Mouse (Mus musculus) urinary bladder, postnatal 10 days (tissue): Measurements from ENCODE around the gene Tbx15.

Experiments
- DNase-seq: peaks from one replicate; pipeline ENCODE4 v3.0.0; 2022; ENCODE audit warnings: low spot score

Tbx15 gene

DNA sequence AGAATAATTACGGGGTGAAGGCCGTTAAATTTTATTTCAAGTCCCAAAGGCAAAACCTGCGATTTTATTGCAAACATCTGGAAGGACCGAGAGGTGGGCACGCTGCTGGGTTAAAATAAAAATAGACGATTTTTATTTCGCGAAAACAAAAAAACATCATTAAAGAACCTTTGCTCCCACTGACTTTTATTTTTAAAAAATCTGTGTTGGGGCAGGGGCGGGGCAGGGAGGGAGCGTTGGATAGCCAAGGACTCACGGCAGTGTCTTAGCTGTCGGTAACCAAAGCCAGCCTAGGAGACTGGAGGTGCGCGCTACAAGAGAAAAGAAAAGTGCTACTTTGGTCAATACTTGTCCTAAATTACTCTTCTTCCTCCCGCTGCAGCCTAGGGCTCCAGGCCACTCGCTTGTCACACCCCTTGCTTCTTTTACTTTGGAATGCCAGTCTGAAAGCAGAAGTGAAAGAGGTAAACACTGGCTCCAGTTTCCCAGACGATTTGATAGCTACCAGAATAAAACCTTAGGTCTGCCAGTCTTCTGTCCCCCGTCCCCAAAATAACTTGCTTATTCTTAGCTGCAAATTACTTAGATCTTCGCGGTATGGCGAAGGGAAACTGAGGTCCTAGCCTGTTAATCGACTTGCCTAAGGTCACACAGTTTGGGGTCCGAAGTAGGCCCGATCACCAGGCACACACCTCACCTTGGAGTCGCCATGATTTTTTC lies 8.8 kb downstream of the Tbx15 start:
- no peak for DNase-seq

DNA sequence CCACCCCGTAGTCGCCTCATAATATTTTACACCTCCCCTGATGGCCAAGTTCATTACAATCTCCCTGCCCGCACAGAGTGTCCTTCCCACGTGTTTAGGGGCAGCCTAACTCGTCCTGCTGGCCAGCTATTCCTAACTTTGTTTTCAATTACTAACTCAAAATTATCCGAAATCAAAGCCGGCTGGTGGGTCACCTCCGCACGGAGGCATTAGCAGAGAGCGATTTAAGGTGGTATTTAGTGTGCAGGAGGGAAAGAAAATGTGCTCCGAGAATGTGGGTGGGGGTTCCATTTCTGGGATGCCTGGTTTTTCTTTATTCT lies 9.3 kb downstream of the Tbx15 start:
- no peak for DNase-seq

DNA sequence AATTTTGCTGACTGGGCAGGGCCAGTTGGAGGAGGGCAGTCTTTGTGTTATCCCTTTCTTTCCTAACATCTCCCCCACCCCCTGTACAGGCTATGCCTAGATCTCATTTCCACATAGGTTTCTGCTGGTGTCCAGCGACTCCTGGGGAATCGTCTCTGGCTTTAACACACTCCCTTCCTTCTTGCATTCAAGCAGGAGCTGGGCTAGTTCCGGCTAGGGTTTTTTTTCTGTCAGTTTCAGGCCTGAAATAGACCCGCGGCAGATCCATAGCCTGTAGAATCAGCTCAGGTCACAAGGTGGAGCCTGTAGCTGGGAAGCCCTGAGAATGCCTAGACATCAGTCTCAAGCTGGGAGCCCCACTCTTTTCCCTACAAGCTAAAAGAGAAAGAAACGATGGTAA lies 9.7 kb downstream of the Tbx15 start:
- DNase-seq: no peak

DNA sequence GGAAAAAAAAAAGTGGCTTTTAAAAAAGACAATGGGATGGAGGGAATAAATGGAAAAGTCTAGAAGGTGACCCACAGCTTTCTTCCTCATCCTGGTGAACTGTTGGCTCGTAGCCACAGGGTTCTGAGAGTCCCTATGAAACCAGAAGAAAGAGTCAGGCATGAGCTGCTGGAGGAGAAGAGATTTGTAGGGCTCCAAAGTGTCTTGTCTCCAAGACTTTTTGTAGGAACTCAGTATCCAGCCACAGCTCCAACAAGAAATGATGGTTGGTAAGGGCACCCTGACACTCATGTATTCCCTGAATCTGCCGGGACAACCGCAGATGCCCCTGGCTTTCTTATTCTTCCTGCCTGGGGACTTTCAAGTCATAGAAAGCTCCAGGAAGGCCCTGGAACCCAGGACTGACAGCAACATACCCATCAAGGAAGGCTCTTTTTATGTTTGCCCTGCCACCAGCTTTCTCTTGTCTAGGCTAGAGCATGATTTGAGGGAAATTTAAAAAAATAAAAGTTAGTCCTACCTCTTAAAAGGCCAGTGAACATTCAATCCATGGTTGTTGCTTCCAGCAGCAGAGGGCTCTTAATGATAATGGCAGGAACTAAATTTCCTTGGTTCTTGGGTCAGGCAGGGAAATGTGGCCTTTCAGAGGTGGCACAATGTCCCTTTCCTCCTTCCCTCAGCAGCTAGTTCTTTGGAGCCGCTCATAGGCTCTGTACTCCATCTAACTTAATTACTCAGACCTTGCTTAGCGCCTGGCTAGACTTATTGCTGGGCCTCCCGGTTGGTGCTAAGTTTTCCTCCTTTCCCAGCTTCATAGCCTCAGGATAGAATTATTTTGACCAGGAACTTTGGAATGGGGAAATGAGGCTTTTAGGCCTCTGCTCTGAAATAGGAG lies 11.3 kb downstream of the Tbx15 start:
- DNase-seq: no peak

DNA sequence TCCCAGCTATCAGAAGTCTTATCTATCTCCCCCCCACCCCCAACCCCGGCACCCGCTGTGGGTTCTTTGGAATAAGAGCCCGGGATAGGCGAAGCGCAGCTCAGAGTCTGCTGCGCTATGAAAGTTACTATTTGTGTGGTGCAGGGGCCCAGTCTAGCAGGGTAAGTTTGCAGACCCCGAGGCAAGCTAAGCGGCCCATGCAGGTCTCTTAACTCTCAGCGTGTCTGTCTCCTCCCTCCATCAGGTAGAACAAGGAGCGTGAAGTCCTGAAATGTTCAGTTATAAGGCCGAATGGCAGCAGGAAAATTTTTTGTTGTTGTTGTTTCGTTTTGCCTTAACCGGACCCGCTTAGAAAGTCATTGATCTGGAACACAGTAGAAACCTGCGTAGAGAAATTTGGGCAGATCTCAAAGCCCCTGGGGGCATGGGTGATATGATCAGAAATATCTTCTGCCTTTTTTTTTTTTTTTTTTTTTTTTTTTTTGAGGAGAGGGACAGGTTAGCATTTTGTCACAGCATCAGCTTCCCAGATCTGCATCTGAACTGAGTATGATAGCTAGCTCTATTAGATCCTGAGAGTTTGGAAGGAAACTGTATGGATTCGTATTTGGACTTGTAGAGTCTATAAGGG lies 12.4 kb downstream of the Tbx15 start:
- DNase-seq: no peak

DNA sequence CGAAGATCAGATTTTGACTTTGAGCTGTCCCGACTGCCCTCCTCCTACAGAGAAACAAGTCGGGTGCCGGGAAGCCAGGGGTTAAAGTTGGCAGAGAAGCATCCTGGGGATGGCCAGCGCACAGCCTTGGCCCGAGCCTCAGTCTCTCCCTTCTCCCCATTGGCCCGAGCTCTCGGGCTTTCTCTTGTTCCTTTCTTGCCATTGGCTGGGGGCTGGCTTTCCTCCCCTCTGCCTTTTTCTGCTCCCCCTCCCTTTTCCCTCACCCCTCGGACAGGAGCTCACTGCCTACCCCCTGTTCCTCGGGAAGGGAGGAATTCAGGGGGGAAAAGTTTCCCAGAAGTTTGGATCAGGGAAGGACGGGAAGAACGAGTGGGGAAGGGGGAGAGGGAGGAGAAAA lies 12.9 kb downstream of the Tbx15 start:
- DNase-seq: no peak

DNA sequence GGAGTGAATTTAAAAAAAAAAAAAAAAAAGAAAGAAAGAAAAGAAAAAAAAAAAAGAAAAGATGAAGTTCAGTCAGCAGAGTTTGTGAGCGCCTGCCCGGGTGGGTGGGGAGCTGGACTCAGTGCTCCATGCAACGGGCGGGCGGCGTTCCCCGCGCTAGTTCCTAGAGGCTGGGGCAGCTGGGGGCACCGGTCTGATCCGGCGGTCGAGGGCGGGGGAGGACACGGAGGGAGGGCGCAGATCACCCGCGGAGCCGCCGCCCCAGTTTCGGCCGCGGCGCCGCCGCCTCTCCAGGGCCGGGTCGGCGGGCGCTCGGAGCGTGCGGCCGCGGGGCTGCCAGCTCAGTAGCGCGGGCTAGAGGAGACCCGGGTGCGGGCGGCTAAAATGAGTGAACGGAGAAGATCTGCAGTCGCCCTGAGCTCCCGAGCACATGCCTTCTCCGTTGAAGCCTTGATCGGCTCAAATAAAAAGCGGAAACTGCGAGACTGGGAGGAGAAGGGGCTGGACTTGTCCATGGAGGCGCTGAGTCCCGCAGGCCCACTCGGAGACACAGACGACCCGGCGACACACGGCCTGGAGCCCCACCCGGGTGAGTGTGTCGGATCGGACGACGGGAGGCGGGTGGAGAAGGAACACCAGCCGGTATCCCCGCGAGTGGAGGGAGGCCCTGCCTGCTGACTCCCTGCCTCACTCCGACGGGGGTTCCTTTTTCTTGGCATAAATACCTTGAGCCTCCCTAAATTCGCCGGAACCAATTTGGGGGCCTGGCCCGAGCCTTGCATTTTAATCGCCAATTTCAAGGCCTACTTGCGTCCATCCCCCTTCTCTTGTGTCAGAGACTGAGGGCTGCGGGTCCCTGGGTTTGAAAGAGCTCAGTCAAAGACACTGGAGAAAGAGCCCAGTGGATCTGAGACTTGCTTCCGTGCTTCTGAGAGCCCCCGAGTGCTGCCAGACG lies 13.6 kb downstream of the Tbx15 start:
- DNase-seq: no peak

DNA sequence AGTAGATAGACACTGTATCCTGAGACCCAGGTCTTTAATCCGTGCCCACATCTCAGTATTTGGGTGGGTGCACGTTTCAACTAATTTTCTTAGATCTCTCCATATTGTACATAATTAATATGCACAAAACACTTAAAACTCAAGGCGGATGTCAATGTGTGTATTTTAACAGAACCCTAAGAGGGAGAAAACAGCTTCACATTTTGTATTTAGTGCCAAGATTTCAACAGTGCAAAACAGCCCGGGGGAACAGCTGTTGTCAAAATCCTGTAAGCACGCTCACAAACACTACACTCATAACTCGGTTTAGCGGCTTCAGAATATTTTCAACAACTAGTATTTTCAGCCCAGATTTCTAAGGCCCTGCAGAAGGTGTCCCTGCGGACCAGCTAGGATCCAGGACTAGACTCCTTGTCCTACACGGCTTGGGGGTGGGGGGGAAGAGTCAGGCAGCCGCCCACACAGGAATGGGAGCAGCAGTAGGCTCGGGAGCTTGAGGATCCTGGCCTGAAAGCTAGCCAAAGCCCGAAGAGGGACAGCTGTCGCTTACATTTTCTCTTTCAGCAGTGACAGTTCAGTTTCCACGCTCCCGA lies 14.5 kb downstream of the Tbx15 start:
- no peak for DNase-seq

DNA sequence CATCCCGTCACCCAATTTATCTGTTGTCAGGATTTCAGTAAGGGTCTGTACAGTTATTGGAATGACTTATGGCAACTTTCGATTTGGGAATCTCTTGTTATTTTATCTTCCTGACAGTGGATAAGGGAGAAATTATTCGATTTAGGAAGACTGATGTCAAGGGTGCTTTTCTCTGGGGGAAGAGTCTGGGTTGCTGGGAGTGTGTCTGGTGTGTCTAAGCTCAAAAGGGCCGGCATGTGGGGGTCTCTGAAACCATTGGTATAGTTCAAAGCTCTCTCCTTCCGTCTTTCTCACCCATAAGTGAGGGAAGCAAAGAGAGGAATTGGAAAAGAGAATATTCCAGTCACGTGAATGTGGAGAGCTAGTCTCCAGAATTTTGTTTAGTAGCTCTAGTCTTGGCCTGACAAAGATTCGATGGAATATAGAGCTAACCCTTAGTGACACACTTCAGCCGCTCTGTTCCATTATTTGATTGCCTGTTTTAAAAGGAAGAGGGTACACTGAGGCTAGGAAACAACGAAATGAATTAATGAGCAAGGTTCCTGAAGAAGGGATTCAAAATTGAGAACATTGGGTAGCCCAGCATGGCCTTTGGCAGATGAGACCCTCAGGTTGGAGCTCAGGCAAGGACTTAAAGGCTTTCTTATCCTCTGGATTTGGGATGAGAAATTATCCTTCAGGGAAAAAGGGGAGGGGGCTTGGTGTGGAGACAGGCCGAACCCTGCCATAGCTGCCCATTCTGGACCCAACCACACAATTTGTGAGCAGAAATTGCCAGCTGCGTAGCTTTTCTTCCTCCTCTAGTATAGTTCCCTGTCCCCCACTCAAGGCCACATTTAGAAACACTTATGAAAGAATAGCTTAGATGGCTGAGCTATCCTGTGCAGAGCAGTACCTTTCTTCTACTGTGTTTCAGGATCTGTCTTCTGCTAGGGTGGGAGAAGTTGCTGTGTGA lies 15.5 kb downstream of the Tbx15 start:
- DNase-seq: no peak

DNA sequence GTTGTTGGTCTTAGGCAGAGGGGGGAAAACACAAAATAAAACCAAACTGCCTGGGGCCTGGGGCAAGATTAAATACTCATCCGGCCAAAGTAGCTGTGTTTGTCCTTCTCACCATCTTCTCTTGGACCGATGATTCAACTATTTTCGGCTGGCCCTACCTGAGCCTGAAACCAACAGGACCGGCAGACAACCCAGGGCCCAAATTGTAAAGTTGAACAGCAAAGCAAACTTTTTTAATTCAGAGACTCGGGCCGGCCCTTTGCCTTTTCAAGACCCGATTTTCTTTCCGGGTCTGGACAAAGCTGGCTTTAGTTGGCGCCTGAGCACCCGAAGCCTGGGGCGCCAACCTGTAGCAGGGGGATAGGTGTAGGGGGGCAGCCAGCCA lies 16.2 kb downstream of the Tbx15 start:
- DNase-seq: no peak

DNA sequence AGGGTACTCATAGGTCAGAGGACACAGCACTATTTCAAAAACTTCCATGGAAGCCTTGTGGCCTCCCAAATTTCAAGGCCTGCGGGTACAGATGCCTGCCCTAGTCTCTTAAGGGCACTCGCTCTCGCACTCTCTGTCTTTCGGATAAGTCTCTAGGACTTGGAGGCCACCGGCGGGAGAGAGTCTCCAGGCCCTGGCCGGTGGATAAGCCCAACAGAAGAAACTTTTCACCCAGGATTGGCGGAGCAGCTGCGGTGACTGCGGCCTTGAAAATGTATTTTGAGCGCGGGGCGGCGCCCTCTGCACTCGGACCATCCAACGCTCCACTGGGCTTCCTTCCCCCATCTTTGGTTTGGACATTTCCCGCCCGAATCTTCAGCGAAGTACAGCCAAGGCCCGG lies 16.6 kb downstream of the Tbx15 start:
- DNase-seq: no peak

DNA sequence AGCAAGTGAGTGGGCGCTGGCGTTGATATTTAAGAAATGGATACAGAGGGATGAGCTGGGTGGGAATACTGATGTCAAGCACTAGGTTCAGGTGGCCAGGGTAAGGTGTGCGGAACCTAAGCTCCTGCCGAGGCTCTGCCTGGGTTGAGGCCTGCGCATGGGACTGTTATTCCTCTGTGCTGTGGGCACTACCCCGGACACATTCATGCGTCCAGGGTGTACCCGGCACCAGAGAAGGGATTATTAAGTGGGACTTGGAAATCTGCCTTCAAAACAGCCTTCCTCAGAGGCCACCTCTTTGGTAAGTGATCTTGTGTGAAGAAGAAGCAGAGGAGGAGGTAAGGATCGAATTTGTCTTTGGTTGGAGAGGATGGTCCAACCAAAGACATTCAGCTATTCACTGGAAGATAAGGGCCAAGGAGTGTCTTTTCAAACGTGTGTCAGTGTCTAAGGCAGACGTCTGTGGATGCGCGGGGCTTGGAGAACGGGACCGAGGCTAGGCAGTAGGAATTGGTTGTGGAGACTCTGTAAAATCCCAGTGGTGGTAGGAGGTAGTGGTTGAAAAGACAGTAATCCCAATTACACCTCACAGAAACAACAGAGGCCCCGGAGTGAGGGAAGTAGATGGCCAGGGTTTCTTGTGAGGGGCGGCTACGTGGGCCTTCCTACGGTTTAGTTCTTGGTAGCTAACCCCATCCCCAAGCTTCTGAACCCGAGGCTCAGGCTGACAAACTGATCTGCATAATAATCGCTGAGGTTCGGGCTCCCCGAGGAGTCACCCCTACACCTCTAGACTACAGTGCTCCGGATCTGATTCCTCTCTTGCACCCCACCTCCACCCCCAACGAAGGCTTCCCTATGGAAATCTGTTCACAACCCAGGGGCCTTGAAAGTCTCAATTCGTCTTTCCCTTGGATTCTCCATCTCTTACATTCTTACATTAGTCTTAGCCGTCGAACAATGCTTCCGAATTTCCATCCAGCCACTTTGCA lies 17.7 kb downstream of the Tbx15 start:
- DNase-seq: no peak

DNA sequence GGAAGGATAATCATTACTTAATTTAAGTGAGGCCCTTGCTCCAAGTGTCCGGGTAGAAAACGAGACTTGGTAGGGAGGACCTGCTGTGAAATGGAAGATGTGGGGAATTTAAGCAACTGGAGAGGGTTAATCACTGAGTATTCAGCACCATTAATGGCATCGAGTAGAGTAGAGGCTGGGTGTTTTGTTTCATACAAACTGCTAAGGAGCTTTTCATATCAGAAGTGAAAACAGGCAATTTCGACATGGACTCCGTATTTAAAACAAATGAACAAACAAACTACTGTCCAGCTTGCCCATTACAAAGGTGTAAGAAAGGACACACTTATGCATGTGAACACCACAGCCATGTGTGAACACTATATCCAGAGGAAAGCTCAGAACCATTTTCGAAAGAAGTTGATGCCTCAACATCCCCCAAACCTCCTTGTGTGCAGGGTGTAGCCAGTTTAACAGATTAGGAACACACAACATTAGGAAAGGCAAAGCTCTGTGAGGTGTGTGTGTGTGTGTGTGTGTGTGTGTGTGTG lies 19.6 kb downstream of the Tbx15 start:
- no peak for DNase-seq

DNA sequence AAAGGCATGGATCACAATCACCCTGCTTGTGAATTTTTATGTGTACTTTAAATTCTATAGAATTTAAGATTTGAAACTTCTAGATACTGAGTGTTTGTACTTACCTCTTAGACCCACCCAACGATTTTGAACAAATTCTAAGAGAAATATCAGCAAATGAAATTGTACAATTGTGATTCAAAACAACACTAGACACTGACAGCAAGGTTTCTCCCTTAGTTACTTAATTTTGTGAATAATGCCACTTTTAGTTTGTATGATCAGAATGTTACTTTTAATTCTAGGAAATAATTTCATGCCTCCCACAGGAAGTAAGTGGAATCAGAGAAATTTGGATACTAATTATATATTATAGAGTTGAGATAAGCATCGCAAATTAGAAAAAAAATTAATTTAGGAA lies 20.2 kb downstream of the Tbx15 start:
- DNase-seq: no peak

DNA sequence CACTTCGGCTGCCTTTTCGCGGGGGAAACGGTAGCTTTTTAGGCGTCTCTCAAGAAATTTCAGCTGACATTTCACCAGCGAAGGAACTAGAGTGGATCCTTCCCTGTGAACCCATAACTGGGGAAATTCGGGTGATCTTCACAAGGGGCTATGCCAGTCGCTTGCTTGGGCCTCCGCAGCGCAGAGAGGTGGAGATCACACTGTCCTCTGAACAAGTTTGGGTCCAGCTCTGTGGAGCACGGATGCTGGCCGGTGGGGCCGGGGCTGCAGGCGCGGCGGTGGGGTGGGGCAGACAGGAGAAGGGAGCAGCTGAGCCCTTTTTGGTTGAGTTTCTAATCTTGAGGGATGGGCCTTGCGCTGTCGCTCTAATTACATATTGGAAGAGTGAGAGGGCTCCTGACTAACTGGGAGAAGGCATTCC lies 21.2 kb downstream of the Tbx15 start:
- DNase-seq: no peak

DNA sequence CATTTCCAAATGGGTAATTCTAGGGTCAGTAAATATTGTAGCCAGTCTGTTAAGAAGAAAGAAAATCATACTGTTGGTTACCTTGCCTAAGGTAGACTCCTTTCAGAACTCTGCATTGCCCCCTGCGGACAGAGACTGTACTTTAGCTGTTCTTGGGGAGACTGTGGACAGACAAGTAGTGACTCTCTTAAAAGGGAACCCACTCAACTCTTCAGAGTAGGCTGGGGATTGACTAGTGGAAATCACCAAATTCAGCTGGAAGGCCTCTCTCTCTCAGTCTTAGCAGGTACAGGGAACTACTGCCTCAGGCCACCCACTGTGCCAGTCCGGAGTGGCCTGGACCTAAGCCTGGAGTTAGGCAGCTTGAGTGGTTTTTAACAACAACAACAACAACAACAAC lies 21.8 kb downstream of the Tbx15 start:
- DNase-seq: no peak

DNA sequence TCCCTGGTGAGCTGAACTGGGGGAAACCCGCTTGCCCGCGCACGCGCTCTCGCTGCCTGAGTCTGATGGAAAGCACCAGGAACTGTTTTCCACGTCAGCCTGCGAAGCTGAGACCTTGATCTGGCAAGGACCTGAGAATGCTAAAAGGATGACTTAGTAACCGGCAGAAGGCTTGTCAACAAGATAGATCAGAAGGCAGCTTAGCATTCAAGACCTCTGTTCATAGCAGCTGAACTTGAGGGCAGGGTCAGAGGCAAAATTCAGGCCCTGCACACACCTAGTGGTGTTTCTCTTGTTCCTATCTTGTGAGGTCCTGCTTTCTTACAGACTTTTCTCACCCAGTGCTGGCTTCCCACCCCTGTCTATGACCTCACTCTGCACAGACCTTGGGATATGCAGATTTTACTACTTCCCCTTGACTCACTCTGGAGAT lies 23.3 kb downstream of the Tbx15 start:
- DNase-seq: no peak

DNA sequence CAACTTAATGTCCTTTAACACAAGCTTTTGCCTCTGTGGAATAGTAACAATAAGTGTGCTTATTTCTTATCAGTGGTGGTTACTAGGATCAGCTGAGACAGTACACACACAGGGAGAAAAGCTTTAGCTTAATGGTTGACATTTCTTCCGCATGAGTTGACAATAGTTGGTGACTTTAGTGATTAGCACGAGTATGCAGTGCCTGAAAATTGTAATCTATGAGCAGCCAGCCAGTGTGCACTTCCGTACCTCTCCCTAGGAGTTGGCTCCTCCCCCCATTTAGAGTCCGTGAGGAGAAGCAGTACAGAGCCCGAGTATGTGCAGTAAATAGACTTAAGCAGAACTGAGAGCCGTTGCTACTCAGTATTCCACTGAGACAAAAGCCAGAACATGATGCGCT lies 24.5 kb downstream of the Tbx15 start:
- no peak for DNase-seq

DNA sequence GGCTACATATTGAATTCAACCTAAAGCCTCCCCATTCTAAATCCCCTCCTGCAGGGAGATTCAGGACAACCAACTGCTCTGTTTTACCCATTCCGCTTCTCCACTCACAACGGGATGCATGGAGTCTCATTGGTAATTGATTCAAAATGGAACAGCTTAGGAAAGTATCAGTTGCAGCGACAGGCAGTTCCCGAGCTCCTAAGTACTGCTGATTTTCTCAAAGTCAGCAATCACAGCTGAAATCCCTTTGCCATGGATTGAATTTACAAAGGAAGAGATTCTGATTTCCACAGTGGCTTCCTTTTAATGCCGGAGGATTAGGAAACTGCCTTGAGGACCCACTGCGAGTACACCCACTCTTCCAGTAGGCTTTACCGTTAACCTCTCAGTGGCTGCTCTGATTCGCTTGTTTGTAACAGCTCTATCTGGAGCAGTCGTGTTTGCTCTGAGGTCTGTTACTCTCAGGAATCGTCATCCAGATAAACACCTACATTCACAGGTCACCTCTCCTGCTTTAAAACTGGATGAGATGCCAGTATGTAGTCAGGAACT lies 26.6 kb downstream of the Tbx15 start:
- DNase-seq: no peak
